Mouse (Mus musculus): Measurements from ENCODE around the gene Rgs13.

DNA sequence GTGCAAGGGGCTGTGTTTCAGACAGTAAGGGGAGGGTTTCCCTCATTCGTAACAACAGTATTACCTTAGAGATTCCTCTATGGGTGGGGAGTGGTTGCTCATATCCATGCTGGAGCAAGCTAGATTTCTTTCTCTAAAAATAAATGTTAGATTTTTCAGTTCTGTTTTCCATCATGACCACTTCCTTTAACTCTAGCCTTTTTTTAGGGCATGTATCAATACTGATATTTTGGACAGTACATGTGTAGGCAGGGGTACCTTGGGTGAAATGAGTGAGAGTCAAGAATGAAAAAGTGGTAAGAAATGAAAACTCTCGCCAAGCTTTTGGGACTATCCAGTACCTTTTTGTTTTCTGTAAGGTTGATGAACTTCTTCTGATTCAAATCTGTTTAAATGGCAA, 27.6 kb upstream of the Rgs13 start:
- no peak for TF ChIP-seq POLR2A (IDR thresholded peaks at IDR 0.05; ENCODE audit: insufficient read depth, low read depth, low read length)
- no peak for TF ChIP-seq CTCF (IDR thresholded peaks at IDR 0.05; ENCODE audit: insufficient read depth, low read depth, low read length)
